Mouse (Mus musculus): ENCODE data around the gene Acpp.

- TF ChIP-seq CTCF (IDR thresholded peaks at IDR 0.05; ENCODE audit: low read depth, low read length): peak; percentile 82
- TF ChIP-seq POLR2A (IDR thresholded peaks at IDR 0.05; ENCODE audit: insufficient read depth, low read length): no peak
These were observed 35.7 kb upstream of the Acpp start for GRCm38 (mm10) chr9:104373253-104373652.

Measured in ES-Bruce4 (cell line).